Comparison of ENCODE assay signal across 11 mouse cellular contexts in the genomic region with DNA sequence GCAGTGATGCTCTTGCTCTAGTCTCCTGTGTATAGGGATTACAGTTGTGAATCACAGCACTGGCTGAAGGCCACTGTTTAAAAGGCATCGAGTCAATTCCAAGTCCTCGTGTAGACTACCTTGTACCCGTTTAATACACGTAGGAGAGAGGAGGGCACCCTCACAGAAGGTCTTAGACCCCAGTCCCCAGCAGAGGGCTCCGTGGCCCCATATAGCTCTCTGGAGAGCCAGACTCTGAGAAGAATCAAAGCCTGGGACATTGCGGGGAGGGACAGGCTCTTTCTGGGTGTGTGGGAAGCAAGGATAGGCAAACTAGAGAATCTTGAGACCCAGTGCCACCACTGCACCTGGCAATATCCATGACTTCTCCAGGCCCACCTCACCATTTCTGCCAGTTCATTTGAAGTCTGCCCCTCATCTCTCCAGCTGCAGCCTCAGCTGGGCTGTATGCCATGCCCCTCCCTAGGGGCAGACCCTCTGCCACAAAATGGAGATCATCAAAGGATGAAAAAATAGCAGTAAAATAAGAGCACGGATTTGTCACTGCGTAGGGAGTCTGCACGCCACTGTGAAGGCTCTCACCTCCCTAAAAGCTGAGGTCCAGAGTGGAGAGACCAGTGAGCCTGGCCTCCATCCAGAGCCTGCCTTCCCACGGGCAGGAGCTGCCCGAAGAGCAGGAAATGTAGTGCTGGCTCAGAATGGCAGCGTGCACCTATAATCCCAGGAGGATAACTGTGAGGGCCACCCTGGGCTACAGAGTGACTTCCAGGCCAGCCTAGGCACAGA. TPM values are rescaled to one million over a fixed set of nuclear protein-coding genes. Genes with fewer than 3 reads are reported as not detected.
DNase-seq lines count a peak whose midpoint lies in the region; ATAC-seq and TF ChIP-seq lines count a peak whose summit lies in the region.
"Had no signal": no experiment of that assay in that cellular context is flagged by ENCODE, and none has a peak within 500 bp of the region (broad histone marks: within the 10 kb centered on the region; RNA-seq: fewer than 3 reads in every experiment).

No protein-coding gene starts in this region.

- ATAC-seq in heart, embryonic 12.5 days (ENCODE audit: insufficient number of reproducible peaks, low FRiP score), result no peak
- no peak for ATAC-seq in liver, embryonic 12.5 days
- no peak for ATAC-seq in forebrain, embryonic 13.5 days
- ATAC-seq in neural tube, embryonic 14.5 days (ENCODE audit: low read depth), result no peak
- ATAC-seq in megakaryocyte, adult 5-6 weeks (ENCODE audit: poor library complexity, severe bottlenecking), result no peak
- ATAC-seq: CD4-positive, CD25-positive, alpha-beta regulatory T cell, adult 4 months had no signal

- no peak overlapping the region for H3K4me3 ChIP-seq in heart, embryonic 12.5 days
- no peak overlapping the region for H3K4me3 ChIP-seq in liver, adult 2 months (ENCODE audit: insufficient read depth, low read depth, low read length)
- no peak overlapping the region for H3K4me3 ChIP-seq in liver, embryonic 12.5 days
- peak overlapping the region; percentile 83 for H3K4me3 ChIP-seq in forebrain, embryonic 13.5 days
- H3K4me3 ChIP-seq in neural tube, embryonic 14.5 days (ENCODE audit: low read depth, low read length), result peak overlapping the region; percentile 10; the same call in 1 of the 2 replicates
- H3K4me3 ChIP-seq: erythroblast, embryonic 14.5 days had no signal

- intact Hi-C loops in heart, postnatal 36 days (cut with DNase I), result loop anchor here (2.0 kb wide), 1 partner anchor 39 kb away; no protein-coding TSS in a partner anchor

- 39% methylated on average over 12 of the region's 12 CpGs for WGBS in heart, embryonic 12.5 days
- WGBS in liver, adult 2 months, result 42% methylated on average over 12 of the region's 12 CpGs
- WGBS in liver, embryonic 12.5 days (ENCODE audit: insufficient replicate concordance), result 34% methylated on average over 12 of the region's 12 CpGs
- 58% methylated on average over 12 of the region's 12 CpGs for WGBS in forebrain, embryonic 13.5 days
- WGBS in neural tube, embryonic 14.5 days, result 33% methylated on average over 12 of the region's 12 CpGs

- no peak overlapping the region for H3K4me2 ChIP-seq in heart, embryonic 12.5 days
- no peak overlapping the region for H3K4me2 ChIP-seq in liver, embryonic 12.5 days
- peak overlapping the region; percentile 92 for H3K4me2 ChIP-seq in forebrain, embryonic 13.5 days
- H3K4me2 ChIP-seq in neural tube, embryonic 14.5 days (ENCODE audit: low read depth, low read length), result peak overlapping the region; percentile 97

- peaks cover 49% of the 10 kb centered on the region for H3K4me1 ChIP-seq in heart, embryonic 12.5 days (replicated peaks)
- no peaks in the 10 kb centered on the region for H3K4me1 ChIP-seq in liver, adult 2 months (ENCODE audit: control insufficient read depth, insufficient read depth, low read length)
- H3K4me1 ChIP-seq in liver, embryonic 12.5 days, result 0 out of 2 replicates have a peak, but pooled peaks cover 7% of the 10 kb centered on the region
- peaks cover 67% of the 10 kb centered on the region for H3K4me1 ChIP-seq in forebrain, embryonic 13.5 days
- peaks cover 44% of the 10 kb centered on the region for H3K4me1 ChIP-seq in neural tube, embryonic 14.5 days (ENCODE audit: control insufficient read depth, insufficient read depth, low read length)

- no peaks in the 10 kb centered on the region for H3K79me2 ChIP-seq in liver, adult 2 months (ENCODE audit: control insufficient read depth, insufficient read depth, low read length)

- TF ChIP-seq CTCF in liver, adult 2 months (IDR thresholded peaks at IDR 0.05; ENCODE audit: low read depth, low read length), result peak; percentile 31

- peaks cover 51% of the 10 kb centered on the region for H3K27me3 ChIP-seq in heart, embryonic 12.5 days (replicated peaks)
- H3K27me3 ChIP-seq in liver, adult 2 months (ENCODE audit: control insufficient read depth, insufficient read depth, low read length), result peaks cover 15% of the 10 kb centered on the region
- H3K27me3 ChIP-seq in liver, embryonic 12.5 days (replicated peaks), result peaks cover 88% of the 10 kb centered on the region
- H3K27me3 ChIP-seq in forebrain, embryonic 13.5 days, result no peaks in the 10 kb centered on the region
- no peaks in the 10 kb centered on the region; the same call in 1 of the 2 replicates for H3K27me3 ChIP-seq in neural tube, embryonic 14.5 days (ENCODE audit: control insufficient read depth, insufficient read depth, low read length)

- TF ChIP-seq POLR2A in liver, adult 2 months (IDR thresholded peaks at IDR 0.05; ENCODE audit: extremely low read depth, insufficient read depth, low read length), result no peak

- DNase-seq in heart, postnatal 36 days, result no peak
- DNase-seq in liver, adult 2 months (ENCODE audit: extremely low read depth, low read depth, low spot score), result no peak
- DNase-seq in gastrocnemius, postnatal 10 days, result no peak
- DNase-seq: liver had no signal

- H3K9me3 ChIP-seq in heart, embryonic 12.5 days (replicated peaks), result no peaks in the 10 kb centered on the region
- no peaks in the 10 kb centered on the region for H3K9me3 ChIP-seq in liver, embryonic 12.5 days (replicated peaks)
- no peaks in the 10 kb centered on the region for H3K9me3 ChIP-seq in forebrain, embryonic 13.5 days (replicated peaks)
- no peaks in the 10 kb centered on the region for H3K9me3 ChIP-seq in neural tube, embryonic 14.5 days (ENCODE audit: control insufficient read depth, low read length)

- H3K9ac ChIP-seq in heart, embryonic 12.5 days, result peak overlapping the region; percentile 39; the same call in 1 of the 2 replicates
- H3K9ac ChIP-seq in liver, adult 2 months (ENCODE audit: low read depth, low read length), result no peak overlapping the region
- no peak overlapping the region for H3K9ac ChIP-seq in liver, embryonic 12.5 days
- H3K9ac ChIP-seq in forebrain, embryonic 13.5 days, result peak overlapping the region; percentile 100; the same call in 1 of the 2 replicates
- H3K9ac ChIP-seq in neural tube, embryonic 14.5 days (replicated peaks; ENCODE audit: low read depth, low read length), result 0 out of 2 replicates have a peak overlapping the region, but pooled peaks have one; percentile 2

- H3K27ac ChIP-seq in heart, embryonic 12.5 days (ENCODE audit: poor library complexity, severe bottlenecking), result no peak overlapping the region; the same call in 1 of the 2 replicates
- H3K27ac ChIP-seq in liver, adult 2 months (replicated peaks; ENCODE audit: insufficient read depth, low read depth, low read length), result no peak overlapping the region
- no peak overlapping the region for H3K27ac ChIP-seq in liver, embryonic 12.5 days
- H3K27ac ChIP-seq in forebrain, embryonic 13.5 days, result peak overlapping the region; percentile 14; the same call in 1 of the 2 replicates
- H3K27ac ChIP-seq in neural tube, embryonic 14.5 days (ENCODE audit: low read depth, low read length), result peak overlapping the region; percentile 28; the same call in 1 of the 2 replicates

- H3K36me3 ChIP-seq in heart, embryonic 12.5 days, result 0 out of 2 replicates have a peak, but pooled peaks cover 9% of the 10 kb centered on the region
- no peaks in the 10 kb centered on the region for H3K36me3 ChIP-seq in liver, adult 2 months (ENCODE audit: control insufficient read depth, insufficient read depth, low read length)
- no peaks in the 10 kb centered on the region for H3K36me3 ChIP-seq in liver, embryonic 12.5 days
- H3K36me3 ChIP-seq in forebrain, embryonic 13.5 days (ENCODE audit: poor library complexity, severe bottlenecking), result peaks cover 64% of the 10 kb centered on the region
- H3K36me3 ChIP-seq in neural tube, embryonic 14.5 days (ENCODE audit: control insufficient read depth, insufficient read depth, low read length), result peaks cover 37% of the 10 kb centered on the region

RNA-seq across cellular contexts. Expression of a gene that starts 17.4 kb away (rescaled TPM):
- 2.3 and 2.4 TPM in 2 replicates for polyA plus RNA-seq in heart, embryonic 12.5 days (2016; fragmentation: Nextera tagmentation; extraction: Ambion mirVana)
- total RNA-seq in heart, postnatal 36 days (2021), result 10 to 100 TPM; 20.5 to 21.6 TPM
- total RNA-seq in liver, adult 2 months (2014; rRNA removed), result 0.07 TPM in 1 of 2 replicates, not detected in the other
- polyA plus RNA-seq in liver, adult 2 months (2012; rRNA removed), result not detected in 2 replicates
- polyA plus RNA-seq in liver, embryonic 12.5 days (2016; fragmentation: Nextera tagmentation; extraction: Ambion mirVana), result 0.07 TPM in 1 of 2 replicates, not detected in the other
- polyA plus RNA-seq in forebrain, embryonic 13.5 days (2015; fragmentation: Nextera tagmentation; extraction: Ambion mirVana), result 11.6 and 12.6 TPM in 2 replicates
- 21.9 and 28.1 TPM in 2 replicates for polyA plus RNA-seq in neural tube, embryonic 14.5 days (2014; fragmentation: Nextera tagmentation; extraction: Ambion mirVana)
- not detected in 2 replicates for total RNA-seq in megakaryocyte, adult 5-6 weeks (2015)
- total RNA-seq in megakaryocyte, adult 5-6 weeks (2017), result not detected in 2 replicates
- total RNA-seq in gastrocnemius, postnatal 10 days (2021), result 1 to 10 TPM; 1.9 to 2.5 TPM
- polyA plus RNA-seq: CD4-positive, CD25-positive, alpha-beta regulatory T cell, adult 4 months; erythroblast, embryonic 14.5 days had no signal

RNA-seq across cellular contexts. Expression of a gene that starts 18.9 kb away (rescaled TPM):
- 0.46 and 1.5 TPM in 2 replicates for polyA plus RNA-seq in heart, embryonic 12.5 days (2016; fragmentation: Nextera tagmentation; extraction: Ambion mirVana)
- total RNA-seq in heart, postnatal 36 days (2021), result under 1 TPM; 0.65 to 0.75 TPM
- 146 and 158 TPM in 2 replicates for total RNA-seq in liver, adult 2 months (2014; rRNA removed)
- 537 and 608 TPM in 2 replicates for polyA plus RNA-seq in liver, adult 2 months (2012; rRNA removed)
- polyA plus RNA-seq in liver, embryonic 12.5 days (2016; fragmentation: Nextera tagmentation; extraction: Ambion mirVana), result 5.5 and 6.4 TPM in 2 replicates
- polyA plus RNA-seq in forebrain, embryonic 13.5 days (2015; fragmentation: Nextera tagmentation; extraction: Ambion mirVana), result 3.8 and 4.0 TPM in 2 replicates
- 3.3 and 5.2 TPM in 2 replicates for polyA plus RNA-seq in neural tube, embryonic 14.5 days (2014; fragmentation: Nextera tagmentation; extraction: Ambion mirVana)
- total RNA-seq in megakaryocyte, adult 5-6 weeks (2015), result not detected in 2 replicates
- not detected in 2 replicates for total RNA-seq in megakaryocyte, adult 5-6 weeks (2017)
- total RNA-seq in gastrocnemius, postnatal 10 days (2021), result not detected

RNA-seq across cellular contexts. Expression of a gene that starts 21.5 kb away (rescaled TPM):
- 141 and 145 TPM in 2 replicates for polyA plus RNA-seq in heart, embryonic 12.5 days (2016; fragmentation: Nextera tagmentation; extraction: Ambion mirVana)
- total RNA-seq in heart, postnatal 36 days (2021), result 100 to 1,000 TPM; 127 to 143 TPM
- total RNA-seq in liver, adult 2 months (2014; rRNA removed), result 25.5 and 27.1 TPM in 2 replicates
- polyA plus RNA-seq in liver, adult 2 months (2012; rRNA removed), result 99.7 and 206 TPM in 2 replicates
- polyA plus RNA-seq in liver, embryonic 12.5 days (2016; fragmentation: Nextera tagmentation; extraction: Ambion mirVana), result 189 and 194 TPM in 2 replicates
- 49.0 and 56.1 TPM in 2 replicates for polyA plus RNA-seq in forebrain, embryonic 13.5 days (2015; fragmentation: Nextera tagmentation; extraction: Ambion mirVana)
- polyA plus RNA-seq in neural tube, embryonic 14.5 days (2014; fragmentation: Nextera tagmentation; extraction: Ambion mirVana), result 26.9 and 33.4 TPM in 2 replicates
- total RNA-seq in megakaryocyte, adult 5-6 weeks (2015), result 18.2 and 20.3 TPM in 2 replicates
- 12.5 and 14.0 TPM in 2 replicates for total RNA-seq in megakaryocyte, adult 5-6 weeks (2017)
- 10 to 100 TPM; 61.5 to 68.3 TPM for total RNA-seq in gastrocnemius, postnatal 10 days (2021)

RNA-seq across cellular contexts. Expression of a gene that starts 50.1 kb away (rescaled TPM):
- 111 and 114 TPM in 2 replicates for polyA plus RNA-seq in heart, embryonic 12.5 days (2016; fragmentation: Nextera tagmentation; extraction: Ambion mirVana)
- 10 to 100 TPM; 87.6 to 87.9 TPM for total RNA-seq in heart, postnatal 36 days (2021)
- 29.7 and 40.5 TPM in 2 replicates for total RNA-seq in liver, adult 2 months (2014; rRNA removed)
- 227 and 287 TPM in 2 replicates for polyA plus RNA-seq in liver, adult 2 months (2012; rRNA removed)
- 70.6 and 74.8 TPM in 2 replicates for polyA plus RNA-seq in liver, embryonic 12.5 days (2016; fragmentation: Nextera tagmentation; extraction: Ambion mirVana)
- polyA plus RNA-seq in forebrain, embryonic 13.5 days (2015; fragmentation: Nextera tagmentation; extraction: Ambion mirVana), result 101 and 106 TPM in 2 replicates
- 153 and 162 TPM in 2 replicates for polyA plus RNA-seq in neural tube, embryonic 14.5 days (2014; fragmentation: Nextera tagmentation; extraction: Ambion mirVana)
- 42.4 and 47.4 TPM in 2 replicates for total RNA-seq in megakaryocyte, adult 5-6 weeks (2015)
- total RNA-seq in megakaryocyte, adult 5-6 weeks (2017), result 23.1 and 27.4 TPM in 2 replicates
- total RNA-seq in gastrocnemius, postnatal 10 days (2021), result 10 to 100 TPM; 50.8 to 52.6 TPM

RNA-seq across cellular contexts. Expression of a gene that starts 50.1 kb away (rescaled TPM):
- polyA plus RNA-seq in heart, embryonic 12.5 days (2016; fragmentation: Nextera tagmentation; extraction: Ambion mirVana), result 10.1 and 12.7 TPM in 2 replicates
- 1 to 10 TPM; 3.1 to 3.2 TPM for total RNA-seq in heart, postnatal 36 days (2021)
- 1.7 and 1.8 TPM in 2 replicates for total RNA-seq in liver, adult 2 months (2014; rRNA removed)
- 4.1 and 4.7 TPM in 2 replicates for polyA plus RNA-seq in liver, adult 2 months (2012; rRNA removed)
- 2.8 and 3.3 TPM in 2 replicates for polyA plus RNA-seq in liver, embryonic 12.5 days (2016; fragmentation: Nextera tagmentation; extraction: Ambion mirVana)
- 30.1 and 35.0 TPM in 2 replicates for polyA plus RNA-seq in forebrain, embryonic 13.5 days (2015; fragmentation: Nextera tagmentation; extraction: Ambion mirVana)
- 19.5 and 24.9 TPM in 2 replicates for polyA plus RNA-seq in neural tube, embryonic 14.5 days (2014; fragmentation: Nextera tagmentation; extraction: Ambion mirVana)
- 1.7 and 2.0 TPM in 2 replicates for total RNA-seq in megakaryocyte, adult 5-6 weeks (2015)
- 0.12 TPM in 1 of 2 replicates, not detected in the other for total RNA-seq in megakaryocyte, adult 5-6 weeks (2017)
- total RNA-seq in gastrocnemius, postnatal 10 days (2021), result 1 to 10 TPM; 4.3 to 5.7 TPM

Comparison
In these comparisons a context has a peak if more than half of its experiments do, and no peak if none do; other contexts are left out.
1. RNA of a gene that starts 18.9 kb away (polyA plus RNA-seq): 537 to 608 TPM in liver, adult 2 months; 5.5 to 6.4 TPM in liver, embryonic 12.5 days, 3.3 to 5.2 TPM in neural tube, embryonic 14.5 days, 3.8 to 4.0 TPM in forebrain, embryonic 13.5 days and 0.46 to 1.5 TPM in heart, embryonic 12.5 days; every median in the first group is over 10 times any median in the second.
2. H3K27ac ChIP-seq: peak in forebrain, embryonic 13.5 days (single experiment) and neural tube, embryonic 14.5 days (single experiment); none in heart, embryonic 12.5 days (single experiment), liver, adult 2 months (single experiment) and liver, embryonic 12.5 days (single experiment).
3. H3K4me2 ChIP-seq: peak in forebrain, embryonic 13.5 days (single experiment) and neural tube, embryonic 14.5 days (single experiment); none in heart, embryonic 12.5 days (single experiment) and liver, embryonic 12.5 days (single experiment).
4. H3K4me3 ChIP-seq: peak in forebrain, embryonic 13.5 days (single experiment) and neural tube, embryonic 14.5 days (single experiment); none in heart, embryonic 12.5 days (single experiment), liver, adult 2 months (single experiment) and liver, embryonic 12.5 days (single experiment).
5. H3K9ac ChIP-seq: peak in heart, embryonic 12.5 days (single experiment), forebrain, embryonic 13.5 days (single experiment) and neural tube, embryonic 14.5 days (single experiment); none in liver, adult 2 months (single experiment) and liver, embryonic 12.5 days (single experiment).